10 mouse cellular contexts compared by ENCODE assay signal in the genomic region with DNA sequence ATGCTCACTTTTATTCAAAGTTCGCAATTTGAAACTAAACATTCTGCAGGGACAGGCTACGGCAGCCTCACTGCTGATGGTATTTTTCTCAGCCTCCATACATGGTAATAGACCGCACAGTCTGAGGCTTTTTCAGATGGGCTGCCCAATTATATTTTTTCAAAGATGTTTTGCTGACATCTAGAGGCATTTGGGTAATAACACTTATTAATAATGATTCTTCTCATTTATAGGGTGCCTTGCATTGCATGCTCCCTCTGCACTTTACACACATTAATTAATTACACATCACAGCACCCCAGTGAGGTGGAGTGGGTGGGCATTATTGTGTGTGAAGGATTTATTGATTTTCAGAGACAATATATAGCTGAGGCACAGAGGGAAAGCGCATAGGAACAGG.
DNase-seq lines count a peak whose midpoint lies in the region; ATAC-seq and TF ChIP-seq lines count a peak whose summit lies in the region.
"Had no signal": no experiment of that assay in that cellular context is flagged by ENCODE, and none has a peak within 500 bp of the region (broad histone marks: within the 10 kb centered on the region; RNA-seq: fewer than 3 reads in every experiment).

No protein-coding gene starts in this region.

- H3K27ac ChIP-seq in lung, embryonic 14.5 days (ENCODE audit: low read depth): no peak overlapping the region
- no peak overlapping the region for H3K27ac ChIP-seq in kidney, embryonic 16.5 days (ENCODE audit: low read length)
- H3K27ac ChIP-seq: heart, embryonic 15.5 days had no signal

- no peaks in the 10 kb centered on the region for H3K4me1 ChIP-seq in lung, embryonic 14.5 days (ENCODE audit: insufficient read depth)
- no peaks in the 10 kb centered on the region for H3K4me1 ChIP-seq in kidney, embryonic 16.5 days (ENCODE audit: insufficient read depth, low read length)

- ATAC-seq in cerebellum, adult (ENCODE audit: insufficient number of reproducible peaks, low FRiP score, low TSS enrichment): no peak
- 0 out of 2 replicates have a peak, but pooled peaks have one; percentile 56 for ATAC-seq in lung, embryonic 14.5 days (ENCODE audit: insufficient read depth)
- ATAC-seq in kidney, embryonic 16.5 days (ENCODE audit: low FRiP score, low TSS enrichment): peak; percentile 76; the same call in 1 of the 2 replicates

- no peak overlapping the region for H3K4me3 ChIP-seq in lung, embryonic 14.5 days (ENCODE audit: low read depth, low read length)
- H3K4me3 ChIP-seq in kidney, embryonic 16.5 days (ENCODE audit: low read length): no peak overlapping the region
- H3K4me3 ChIP-seq: heart, embryonic 15.5 days had no signal

- no peak for TF ChIP-seq CTCF in lung, embryonic 14.5 days (IDR thresholded peaks at IDR 0.05; ENCODE audit: low read depth)

- H3K27me3 ChIP-seq in lung, embryonic 14.5 days (ENCODE audit: insufficient read depth, low read length): no peaks in the 10 kb centered on the region
- no peaks in the 10 kb centered on the region for H3K27me3 ChIP-seq in kidney, embryonic 16.5 days (ENCODE audit: insufficient read depth, low read length)
- H3K27me3 ChIP-seq: heart, embryonic 15.5 days had no signal

- H3K9me3 ChIP-seq in lung, embryonic 14.5 days (ENCODE audit: low read depth, low read length): no peaks in the 10 kb centered on the region
- H3K9me3 ChIP-seq in kidney, embryonic 16.5 days (ENCODE audit: low read length): no peaks in the 10 kb centered on the region
- H3K9me3 ChIP-seq: heart, embryonic 15.5 days had no signal

- DNase-seq in cerebellum, postnatal 10 days: peak; percentile 5 to 31
- peak; percentile 51 for DNase-seq in lung, embryonic 14.5 days
- no peak for DNase-seq in lung, postnatal 4 days
- peak; percentile 53 for DNase-seq in retina, postnatal 1 day
- DNase-seq in right cerebral cortex, postnatal 14 days: no peak
- DNase-seq in thymus, postnatal 10 days (ENCODE audit: low spot score in 2 of 2): no peak
- DNase-seq: lung, postnatal 10 days had no signal

- 50% methylated on average over 4 of the region's 4 CpGs for WGBS in lung, embryonic 14.5 days
- WGBS in kidney, embryonic 16.5 days: 57% methylated on average over 4 of the region's 4 CpGs

- no peak overlapping the region for H3K9ac ChIP-seq in lung, embryonic 14.5 days
- no peak overlapping the region for H3K9ac ChIP-seq in kidney, embryonic 16.5 days (replicated peaks; ENCODE audit: low read length)
- H3K9ac ChIP-seq: heart, embryonic 15.5 days had no signal

- H3K36me3 ChIP-seq in lung, embryonic 14.5 days (ENCODE audit: insufficient read depth): no peaks in the 10 kb centered on the region
- no peaks in the 10 kb centered on the region for H3K36me3 ChIP-seq in kidney, embryonic 16.5 days (ENCODE audit: insufficient read depth, low read length)
- H3K36me3 ChIP-seq: heart, embryonic 15.5 days had no signal

- no peak overlapping the region for H3K4me2 ChIP-seq in lung, embryonic 14.5 days
- no peak overlapping the region for H3K4me2 ChIP-seq in kidney, embryonic 16.5 days (replicated peaks; ENCODE audit: low read depth, low read length)
- H3K4me2 ChIP-seq: heart, embryonic 15.5 days had no signal

Comparison
In these comparisons a context has a peak if more than half of its experiments do, and no peak if none do; other contexts are left out.
1. DNase-seq: peak in cerebellum, postnatal 10 days (2 of 2), lung, embryonic 14.5 days (single experiment) and retina, postnatal 1 day (single experiment); none in lung, postnatal 4 days (0 of 2), right cerebral cortex, postnatal 14 days (single experiment) and thymus, postnatal 10 days (0 of 2).